8 mouse cellular contexts compared by ENCODE assay signal in the genomic region with DNA sequence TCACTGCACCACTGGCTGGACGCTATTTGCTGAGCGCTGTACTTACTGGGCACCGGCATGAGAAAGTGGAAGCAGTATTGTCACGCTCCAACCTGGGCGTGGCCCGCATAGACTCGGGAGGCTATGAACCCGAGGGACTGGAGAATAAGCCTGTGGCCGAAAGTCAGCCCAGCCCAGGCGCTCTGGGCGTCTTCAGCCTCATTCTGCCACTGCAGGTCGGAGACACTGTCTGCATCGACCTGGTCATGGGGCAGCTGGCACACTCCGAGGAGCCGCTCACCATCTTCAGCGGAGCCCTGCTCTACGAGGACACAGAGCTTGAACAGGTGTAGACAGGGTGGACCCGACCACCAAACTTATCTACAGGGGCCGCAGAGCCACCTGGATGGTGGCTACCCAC. TPM values are rescaled to one million over a fixed set of nuclear protein-coding genes. Genes with fewer than 3 reads are reported as not detected.
DNase-seq lines count a peak whose midpoint lies in the region; ATAC-seq and TF ChIP-seq lines count a peak whose summit lies in the region.

No protein-coding gene starts in this region.

- H3K9ac ChIP-seq in forebrain, embryonic 12.5 days: peak overlapping the region; percentile 25; the same call in 1 of the 2 replicates
- H3K9ac ChIP-seq in kidney, embryonic 16.5 days (replicated peaks; ENCODE audit: low read length): no peak overlapping the region
- no peak overlapping the region for H3K9ac ChIP-seq in midbrain, embryonic 16.5 days (ENCODE audit: low read depth, low read length)

- peaks cover 30% of the 10 kb centered on the region for H3K4me1 ChIP-seq in forebrain, embryonic 12.5 days
- peaks cover 33% of the 10 kb centered on the region for H3K4me1 ChIP-seq in kidney, embryonic 16.5 days (ENCODE audit: insufficient read depth, low read length)
- H3K4me1 ChIP-seq in midbrain, embryonic 16.5 days (ENCODE audit: control insufficient read depth, insufficient read depth, low read length): peaks cover 13% of the 10 kb centered on the region

- WGBS in forebrain, embryonic 12.5 days: 70% methylated on average over 19 of the region's 19 CpGs
- 62% methylated on average over 19 of the region's 19 CpGs for WGBS in kidney, embryonic 16.5 days
- 66% methylated on average over 19 of the region's 19 CpGs for WGBS in midbrain, embryonic 16.5 days

- H3K27me3 ChIP-seq in forebrain, embryonic 12.5 days: no peaks in the 10 kb centered on the region
- no peaks in the 10 kb centered on the region for H3K27me3 ChIP-seq in kidney, embryonic 16.5 days (ENCODE audit: insufficient read depth, low read length)
- no peaks in the 10 kb centered on the region for H3K27me3 ChIP-seq in midbrain, embryonic 16.5 days (ENCODE audit: control insufficient read depth, insufficient read depth, low read depth, low read length)

- H3K9me3 ChIP-seq in forebrain, embryonic 12.5 days: no peaks in the 10 kb centered on the region
- no peaks in the 10 kb centered on the region for H3K9me3 ChIP-seq in kidney, embryonic 16.5 days (ENCODE audit: low read length)
- H3K9me3 ChIP-seq in midbrain, embryonic 16.5 days (replicated peaks; ENCODE audit: control insufficient read depth, low read length, poor library complexity, severe bottlenecking): no peaks in the 10 kb centered on the region

- no peaks in the 10 kb centered on the region for H3K36me3 ChIP-seq in forebrain, embryonic 12.5 days (replicated peaks)
- peaks cover 34% of the 10 kb centered on the region for H3K36me3 ChIP-seq in kidney, embryonic 16.5 days (ENCODE audit: insufficient read depth, low read length)
- H3K36me3 ChIP-seq in midbrain, embryonic 16.5 days (ENCODE audit: control insufficient read depth, insufficient read depth, low read length): no peaks in the 10 kb centered on the region

- ATAC-seq in forebrain, embryonic 12.5 days (ENCODE audit: low FRiP score): 0 out of 2 replicates have a peak, but pooled peaks have one; percentile 12
- peak; percentile 3; the same call in 1 of the 2 replicates for ATAC-seq in kidney, embryonic 16.5 days (ENCODE audit: low FRiP score, low TSS enrichment)
- peak; percentile 1; the same call in 1 of the 2 replicates for ATAC-seq in midbrain, embryonic 16.5 days

- intact Hi-C loops in gastrocnemius, adult 2 months (cut with DNase I): no loop called here
- intact Hi-C loops in gastrocnemius, postnatal 36 days (cut with DNase I): no loop called here

- peak overlapping the region; percentile 94 for H3K27ac ChIP-seq in gastrocnemius, adult 2 months
- no peak overlapping the region; the same call in 1 of the 2 replicates for H3K27ac ChIP-seq in forebrain, embryonic 12.5 days
- H3K27ac ChIP-seq in kidney, embryonic 16.5 days (ENCODE audit: low read length): no peak overlapping the region
- peak overlapping the region; percentile 33; the same call in 1 of the 2 replicates for H3K27ac ChIP-seq in midbrain, embryonic 16.5 days (ENCODE audit: low read length)

- peak; percentile 45 for DNase-seq in gastrocnemius, adult 2 months
- DNase-seq in gastrocnemius, adult 18-20 months (ENCODE audit: low spot score): no peak
- no peak for DNase-seq in layer of hippocampus, adult 18-20 months (ENCODE audit: low spot score in 2 of 2)
- no peak for DNase-seq in left cerebral cortex, adult 11 months (ENCODE audit: low spot score)
- DNase-seq in gastrocnemius, postnatal 36 days: no peak

- TF ChIP-seq CTCF in gastrocnemius, adult 2 months (IDR thresholded peaks at IDR 0.05): no peak

- peak overlapping the region; percentile 86; the same call in 1 of the 2 replicates for H3K4me2 ChIP-seq in forebrain, embryonic 12.5 days
- peak overlapping the region; percentile 82; the same call in 1 of the 2 replicates for H3K4me2 ChIP-seq in kidney, embryonic 16.5 days (replicated peaks; ENCODE audit: low read depth, low read length)
- peak overlapping the region; percentile 97 for H3K4me2 ChIP-seq in midbrain, embryonic 16.5 days (ENCODE audit: low read length)

- peak overlapping the region; percentile 76 for H3K4me3 ChIP-seq in gastrocnemius, adult 2 months
- no peak overlapping the region for H3K4me3 ChIP-seq in forebrain, embryonic 12.5 days (replicated peaks)
- no peak overlapping the region for H3K4me3 ChIP-seq in kidney, embryonic 16.5 days (ENCODE audit: low read length)
- no peak overlapping the region for H3K4me3 ChIP-seq in midbrain, embryonic 16.5 days (ENCODE audit: low read depth, low read length)

RNA-seq across cellular contexts. Expression of gene Khk, which starts 0.6 kb away (rescaled TPM):
- total RNA-seq in gastrocnemius, adult 2 months (2021): 10 to 100 TPM; 29.2 to 30.8 TPM
- total RNA-seq in gastrocnemius, adult 18-20 months (2021): 10 to 100 TPM; 36.5 to 36.6 TPM
- polyA plus RNA-seq in forebrain, embryonic 12.5 days (2016; fragmentation: Nextera tagmentation; extraction: Ambion mirVana): 4.7 and 7.7 TPM in 2 replicates
- polyA plus RNA-seq in kidney, embryonic 16.5 days (2015; fragmentation: Nextera tagmentation; extraction: Ambion mirVana): 38.8 and 41.4 TPM in 2 replicates
- polyA plus RNA-seq in midbrain, embryonic 16.5 days (2015; fragmentation: Nextera tagmentation; extraction: Ambion mirVana): 9.6 and 9.9 TPM in 2 replicates
- total RNA-seq in layer of hippocampus, adult 18-20 months (2021): 10 to 100 TPM; 14.8 to 16.3 TPM
- total RNA-seq in gastrocnemius, postnatal 36 days (2021): 10 to 100 TPM; 27.1 to 30.3 TPM

RNA-seq across cellular contexts. Expression of gene Emilin1, which starts 7.4 kb away (rescaled TPM):
- total RNA-seq in gastrocnemius, adult 2 months (2021): 1 to 10 TPM; 2.7 to 7.7 TPM
- total RNA-seq in gastrocnemius, adult 18-20 months (2021): 1 to 10 TPM; 2.5 to 4.4 TPM
- 39.1 and 52.4 TPM in 2 replicates for polyA plus RNA-seq in forebrain, embryonic 12.5 days (2016; fragmentation: Nextera tagmentation; extraction: Ambion mirVana)
- 335 and 366 TPM in 2 replicates for polyA plus RNA-seq in kidney, embryonic 16.5 days (2015; fragmentation: Nextera tagmentation; extraction: Ambion mirVana)
- polyA plus RNA-seq in midbrain, embryonic 16.5 days (2015; fragmentation: Nextera tagmentation; extraction: Ambion mirVana): 11.7 and 12.3 TPM in 2 replicates
- total RNA-seq in layer of hippocampus, adult 18-20 months (2021): 1 to 10 TPM; 1.9 TPM
- total RNA-seq in gastrocnemius, postnatal 36 days (2021): 1 to 10 TPM; 4.8 to 7.0 TPM

RNA-seq across cellular contexts. Expression of gene Ost4, which starts 13.0 kb away (rescaled TPM):
- total RNA-seq in gastrocnemius, adult 2 months (2021): 100 to 1,000 TPM; 103 to 121 TPM
- total RNA-seq in gastrocnemius, adult 18-20 months (2021): 100 to 1,000 TPM; 110 to 114 TPM
- polyA plus RNA-seq in forebrain, embryonic 12.5 days (2016; fragmentation: Nextera tagmentation; extraction: Ambion mirVana): 302 and 315 TPM in 2 replicates
- 457 and 467 TPM in 2 replicates for polyA plus RNA-seq in kidney, embryonic 16.5 days (2015; fragmentation: Nextera tagmentation; extraction: Ambion mirVana)
- polyA plus RNA-seq in midbrain, embryonic 16.5 days (2015; fragmentation: Nextera tagmentation; extraction: Ambion mirVana): 202 and 215 TPM in 2 replicates
- total RNA-seq in layer of hippocampus, adult 18-20 months (2021): 10 to 100 TPM; 97.5 to 98.5 TPM
- total RNA-seq in gastrocnemius, postnatal 36 days (2021): 10 to 100 TPM; 94.1 to 99.6 TPM

RNA-seq across cellular contexts. Expression of gene Cgref1, which starts 24.8 kb away (rescaled TPM):
- 1 to 10 TPM; 2.0 to 2.9 TPM for total RNA-seq in gastrocnemius, adult 2 months (2021)
- total RNA-seq in gastrocnemius, adult 18-20 months (2021): 1 to 10 TPM; 3.0 to 3.9 TPM
- polyA plus RNA-seq in forebrain, embryonic 12.5 days (2016; fragmentation: Nextera tagmentation; extraction: Ambion mirVana): 6.4 and 7.3 TPM in 2 replicates
- polyA plus RNA-seq in kidney, embryonic 16.5 days (2015; fragmentation: Nextera tagmentation; extraction: Ambion mirVana): 17.9 and 20.3 TPM in 2 replicates
- 68.2 and 86.8 TPM in 2 replicates for polyA plus RNA-seq in midbrain, embryonic 16.5 days (2015; fragmentation: Nextera tagmentation; extraction: Ambion mirVana)
- 10 to 100 TPM; 15.0 to 16.2 TPM for total RNA-seq in layer of hippocampus, adult 18-20 months (2021)
- total RNA-seq in gastrocnemius, postnatal 36 days (2021): 1 to 10 TPM; 2.5 TPM

RNA-seq across cellular contexts. Expression of gene Agbl5, which starts 32.1 kb away (rescaled TPM):
- 1 to 10 TPM; 1.6 to 2.3 TPM for total RNA-seq in gastrocnemius, adult 2 months (2021)
- total RNA-seq in gastrocnemius, adult 18-20 months (2021): 1 to 10 TPM; 2.1 to 3.4 TPM
- polyA plus RNA-seq in forebrain, embryonic 12.5 days (2016; fragmentation: Nextera tagmentation; extraction: Ambion mirVana): 28.8 TPM in 2 replicates
- 23.9 and 27.1 TPM in 2 replicates for polyA plus RNA-seq in kidney, embryonic 16.5 days (2015; fragmentation: Nextera tagmentation; extraction: Ambion mirVana)
- polyA plus RNA-seq in midbrain, embryonic 16.5 days (2015; fragmentation: Nextera tagmentation; extraction: Ambion mirVana): 24.1 and 24.5 TPM in 2 replicates
- total RNA-seq in layer of hippocampus, adult 18-20 months (2021): 10 to 100 TPM; 11.5 to 13.3 TPM
- total RNA-seq in gastrocnemius, postnatal 36 days (2021): 1 to 10 TPM; 1.6 to 3.0 TPM

Comparison
In these comparisons a context has a peak if more than half of its experiments do, and no peak if none do; other contexts are left out.
1. H3K27ac ChIP-seq: peak in gastrocnemius, adult 2 months (single experiment) and midbrain, embryonic 16.5 days (single experiment); none in forebrain, embryonic 12.5 days (single experiment) and kidney, embryonic 16.5 days (single experiment).
2. Peak in every context shown above with its lines, with median percentiles within 50 percentile points of each other: ATAC-seq and H3K4me2 ChIP-seq.